Mouse (Mus musculus) ovary, adult 2 months (tissue): ENCODE measurements around the gene Phf3. TPM values are rescaled to one million over a fixed set of nuclear protein-coding genes. Genes with fewer than 3 reads are reported as not detected.

Experiments
- polyA plus RNA-seq: library from polyadenylated mRNA; depleted of rRNA; stranded (reverse); fragments of >200 nt; gene quantifications from 2 replicates; pipeline ENCODE4 v1.2.3, GENCODE M21; 2012; rRNA removed

Phf3 gene
- 50.1 and 79.8 TPM in 2 replicates for polyA plus RNA-seq

GRCm38 (mm10) chr1:30873541-30874260 is at the start of gene Phf3:
Gene Phf3, minus strand, starts transcription at chr1:30873921.

Other genes starting within 250 kb of the Phf3 start
- not detected in 2 replicates for gene AC153137.1, start 104.0 kb upstream of the Phf3 start, polyA plus RNA-seq